Mouse (Mus musculus) adrenal gland, postnatal 25 days (tissue): Measurements from ENCODE around the gene Trappc2l. TPM values are rescaled to one million over a fixed set of nuclear protein-coding genes. Genes with fewer than 3 reads are reported as not detected.
"Not testable (repeated sequence)": the region's sequence is repeated elsewhere in the genome, so short reads cannot be mapped to it uniquely, and the experiment has no call there.

Experiments
- DNase-seq: peaks from one replicate; pipeline ENCODE4 v3.0.0; 2021; ENCODE audit warnings: mixed read lengths
- total RNA-seq: library from RNA; stranded (reverse); gene quantifications from 2 replicates; pipeline ENCODE4 v1.2.3, GENCODE M21; 2021

Trappc2l gene
- total RNA-seq, 1 experiment from 2014 or later = 63.3 TPM

DNA sequence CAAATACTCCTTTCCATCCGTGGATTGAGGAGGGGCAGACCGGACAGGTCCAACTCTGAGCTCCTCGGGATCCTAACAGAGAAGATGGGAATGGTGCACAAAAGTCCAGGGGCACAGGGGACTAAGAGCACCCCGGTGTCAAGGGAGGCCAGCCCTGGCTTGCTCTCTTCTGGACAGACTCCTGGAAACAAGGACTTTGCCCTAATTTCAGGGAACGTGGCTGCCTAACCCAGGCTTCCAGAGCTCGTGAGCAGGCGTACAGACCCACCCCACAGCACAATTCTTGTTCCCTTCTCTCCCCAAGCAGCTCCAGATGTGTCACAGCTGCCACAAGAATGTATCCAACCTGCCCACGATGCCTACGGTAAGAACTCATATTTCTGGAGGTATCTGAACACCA, 14.4 kb downstream of the Trappc2l start:
- DNase-seq = no peak

DNA sequence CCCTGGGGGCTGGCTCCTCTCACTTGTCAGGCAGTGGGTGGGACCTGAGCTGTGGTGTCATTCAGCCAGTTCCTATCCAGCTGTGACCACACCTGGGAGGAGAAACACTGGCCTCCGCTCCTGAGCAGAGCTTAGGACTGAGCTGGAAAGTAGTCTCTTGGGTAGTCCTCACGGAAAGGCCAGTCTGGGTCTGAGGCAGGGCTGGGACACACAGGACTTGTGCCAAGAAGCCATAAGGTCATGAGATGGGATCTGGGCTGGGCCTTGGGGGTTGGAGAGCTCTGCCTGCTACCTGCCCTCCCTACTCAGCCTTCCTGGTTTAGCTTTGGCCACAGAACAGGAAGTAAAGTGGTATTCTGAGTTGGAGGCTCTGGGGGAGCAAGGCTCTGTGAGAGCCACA, 15.5 kb downstream of the Trappc2l start:
- no peak for DNase-seq

- no peak for DNase-seq
Observed at GRCm38 (mm10) chr8:122629388-122629787, 17.9 kb downstream of the Trappc2l start.

DNA sequence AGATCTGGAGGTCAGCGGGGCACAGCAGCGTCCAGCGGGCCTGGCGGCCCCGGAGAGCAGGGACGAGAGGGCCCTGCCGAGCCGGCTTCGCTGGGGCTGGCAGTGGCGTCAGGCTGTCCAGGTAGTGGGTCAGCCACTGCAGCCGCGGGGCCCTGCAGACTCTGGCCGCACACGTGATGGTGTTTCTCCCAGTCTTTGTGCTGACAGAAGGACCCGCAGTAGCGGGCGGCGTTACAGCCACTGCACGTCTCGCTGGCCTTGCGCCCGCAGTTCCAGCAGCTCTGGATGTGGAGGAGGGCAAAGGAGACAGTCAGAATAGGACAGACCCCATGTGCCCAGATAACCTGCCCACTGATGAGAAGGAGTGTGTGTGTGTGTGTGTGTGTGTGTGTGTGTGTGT, 19.3 kb downstream of the Trappc2l start:
- no peak for DNase-seq

DNA sequence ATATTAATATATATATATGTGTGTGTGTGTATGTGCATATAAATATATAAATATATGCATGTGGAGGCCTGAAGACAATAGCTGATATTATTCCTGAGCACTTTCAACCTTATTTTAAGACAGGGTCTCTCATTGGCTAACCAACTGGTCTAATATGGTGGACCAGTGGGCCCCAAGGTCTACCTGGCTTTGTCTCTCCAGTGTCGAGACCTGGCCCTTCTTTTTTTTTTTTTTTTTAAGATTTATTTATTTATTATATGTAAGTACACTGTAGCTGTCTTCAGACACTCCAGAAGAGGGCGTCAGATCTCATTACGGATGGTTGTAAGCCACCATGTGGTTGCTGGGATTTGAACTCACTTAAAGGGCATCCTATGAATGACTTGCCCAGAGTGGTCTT, 20.7 kb downstream of the Trappc2l start:
- DNase-seq = not testable (repeated sequence)

DNA sequence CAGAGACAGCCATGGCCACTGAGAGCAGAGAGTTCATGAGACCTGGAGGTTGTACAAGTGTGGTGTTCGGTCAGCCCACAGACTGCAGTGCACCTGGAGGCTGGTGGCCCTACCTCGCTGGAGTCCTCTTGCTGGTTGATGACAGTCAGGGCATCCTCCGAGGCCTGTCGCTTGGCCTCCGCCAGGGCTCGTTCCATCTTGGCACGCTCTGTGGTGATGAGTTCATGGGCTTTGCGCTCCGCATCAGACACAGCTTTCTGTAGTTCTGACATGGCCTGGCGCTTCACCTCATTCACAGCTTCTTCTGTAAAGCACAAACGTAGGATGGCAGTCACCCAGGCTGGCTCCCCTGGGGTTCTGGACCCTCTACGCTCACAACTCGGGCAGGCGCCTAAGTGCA, 21.8 kb downstream of the Trappc2l start:
- no peak for DNase-seq

GRCm38 (mm10) chr8:122635878-122636802, 24.7 kb downstream of the Trappc2l start:
- no peak for DNase-seq

DNA sequence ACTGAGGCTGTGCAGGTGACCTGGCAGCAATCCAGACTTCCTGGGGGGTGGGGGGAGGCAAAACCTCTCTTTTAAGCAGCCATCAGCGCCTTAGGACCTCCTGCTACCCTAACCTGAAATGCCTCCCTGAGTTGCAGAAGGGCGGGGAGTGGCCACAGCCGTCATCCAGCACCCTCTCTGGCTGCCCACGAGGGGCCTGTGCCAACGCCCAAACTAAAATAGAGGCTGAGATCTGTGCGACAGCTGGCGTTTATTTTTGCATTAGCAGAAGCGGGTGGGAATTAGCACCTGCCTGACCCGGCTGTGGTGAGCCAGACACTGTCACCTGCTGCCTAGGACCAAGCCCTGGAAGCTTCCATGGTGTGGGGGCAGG, 25.3 kb downstream of the Trappc2l start:
- no peak for DNase-seq

DNA sequence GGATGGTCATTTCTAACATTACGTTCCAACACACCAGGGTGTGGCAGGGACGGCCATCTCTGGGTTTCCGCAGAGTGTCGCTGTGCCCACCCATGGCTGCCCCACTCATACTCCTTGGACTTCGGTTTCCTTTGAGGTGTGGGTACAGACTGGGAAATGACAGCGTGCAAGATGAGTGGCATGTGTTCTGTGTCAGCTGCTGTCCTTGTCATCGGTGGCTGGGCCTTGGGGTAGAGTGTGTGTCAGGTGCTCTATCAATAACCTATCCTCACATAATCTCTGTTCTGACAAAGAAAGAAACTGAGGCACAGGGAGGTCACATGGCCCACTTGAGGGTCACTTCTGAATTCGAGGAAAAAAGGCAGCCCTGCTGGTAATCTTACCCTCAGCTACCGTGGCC, 25.8 kb downstream of the Trappc2l start:
- DNase-seq = no peak

- DNase-seq = no peak
Observed at GRCm38 (mm10) chr8:122638601-122639000, 27.2 kb downstream of the Trappc2l start.

DNA sequence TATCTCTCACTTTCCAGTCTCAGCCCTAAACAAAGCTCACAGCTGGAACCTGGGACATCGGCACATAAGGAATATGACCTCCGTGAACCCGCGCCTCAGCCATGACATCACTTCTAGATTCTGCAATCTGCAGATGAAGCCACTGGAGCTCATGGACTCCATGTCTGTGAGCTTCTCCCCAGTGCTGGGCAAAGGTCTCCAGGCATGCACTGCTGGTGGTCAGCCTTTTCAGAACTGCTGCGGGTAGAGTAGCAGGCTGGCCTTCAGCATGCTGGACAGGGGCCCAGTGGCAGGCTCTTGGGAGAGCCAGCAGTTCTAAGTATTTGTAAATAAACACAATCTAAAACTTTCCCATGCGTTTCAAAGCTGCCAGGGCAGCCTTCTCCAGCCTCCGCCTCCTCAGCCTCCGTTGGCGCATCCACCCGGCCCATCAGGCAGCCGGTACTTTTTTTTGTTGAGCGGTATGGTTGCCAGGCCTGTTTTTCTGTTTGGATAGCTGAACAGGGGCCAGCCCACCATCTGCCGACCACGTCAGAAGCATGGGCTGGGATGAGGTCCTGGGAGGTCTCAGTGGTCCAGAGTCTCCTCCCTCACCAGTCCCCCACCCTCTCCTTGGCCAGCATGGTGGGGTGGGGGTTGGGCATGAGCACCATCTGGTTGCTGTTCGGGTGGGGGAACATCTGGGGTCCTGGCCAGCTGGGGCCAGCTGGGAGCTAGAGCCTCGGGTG, 28.2 kb downstream of the Trappc2l start:
- DNase-seq = peak; percentile 35

DNA sequence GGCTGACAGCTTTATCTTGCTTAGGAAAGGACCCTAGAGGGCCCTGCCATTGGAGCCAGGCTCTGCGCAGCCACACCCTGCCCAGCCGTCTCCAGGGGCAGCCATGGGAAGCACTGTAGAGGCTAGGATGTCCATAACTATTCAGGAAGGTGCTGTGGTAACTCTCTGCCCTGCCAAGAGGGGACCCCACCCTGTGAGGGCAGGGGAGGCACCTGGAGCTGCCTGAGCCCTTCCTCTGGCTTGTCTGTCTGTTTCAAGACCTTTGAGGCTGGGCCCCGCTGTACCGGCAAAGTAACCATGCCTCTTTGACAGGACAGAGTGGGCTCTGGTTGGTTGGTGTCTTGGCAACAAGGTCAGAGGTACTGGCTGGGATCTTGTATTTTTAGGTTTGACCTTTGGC, 29.4 kb downstream of the Trappc2l start:
- no peak for DNase-seq

GRCm38 (mm10) chr8:122641406-122641805, 30.0 kb downstream of the Trappc2l start:
- DNase-seq = no peak

DNA sequence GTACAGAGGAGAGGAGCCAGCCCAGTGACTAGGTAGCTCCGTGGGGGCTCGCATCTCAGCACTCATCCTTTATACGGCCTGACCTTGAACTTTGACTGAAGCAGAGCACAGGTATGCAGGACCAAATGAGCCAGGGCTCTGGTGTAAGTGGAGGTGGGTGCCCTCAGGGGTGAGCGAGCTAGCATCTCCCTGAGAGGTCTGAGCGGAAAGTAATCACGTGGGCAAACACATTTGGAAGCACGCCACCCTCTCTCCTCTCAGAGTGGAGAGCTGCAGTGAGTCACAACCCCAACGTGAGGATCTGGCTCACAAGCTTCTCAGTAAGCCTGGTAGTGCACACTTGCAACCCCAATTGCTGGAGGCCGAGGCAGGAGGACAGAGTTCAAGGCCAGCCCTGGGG, 30.6 kb downstream of the Trappc2l start:
- peak; percentile 81 for DNase-seq

DNA sequence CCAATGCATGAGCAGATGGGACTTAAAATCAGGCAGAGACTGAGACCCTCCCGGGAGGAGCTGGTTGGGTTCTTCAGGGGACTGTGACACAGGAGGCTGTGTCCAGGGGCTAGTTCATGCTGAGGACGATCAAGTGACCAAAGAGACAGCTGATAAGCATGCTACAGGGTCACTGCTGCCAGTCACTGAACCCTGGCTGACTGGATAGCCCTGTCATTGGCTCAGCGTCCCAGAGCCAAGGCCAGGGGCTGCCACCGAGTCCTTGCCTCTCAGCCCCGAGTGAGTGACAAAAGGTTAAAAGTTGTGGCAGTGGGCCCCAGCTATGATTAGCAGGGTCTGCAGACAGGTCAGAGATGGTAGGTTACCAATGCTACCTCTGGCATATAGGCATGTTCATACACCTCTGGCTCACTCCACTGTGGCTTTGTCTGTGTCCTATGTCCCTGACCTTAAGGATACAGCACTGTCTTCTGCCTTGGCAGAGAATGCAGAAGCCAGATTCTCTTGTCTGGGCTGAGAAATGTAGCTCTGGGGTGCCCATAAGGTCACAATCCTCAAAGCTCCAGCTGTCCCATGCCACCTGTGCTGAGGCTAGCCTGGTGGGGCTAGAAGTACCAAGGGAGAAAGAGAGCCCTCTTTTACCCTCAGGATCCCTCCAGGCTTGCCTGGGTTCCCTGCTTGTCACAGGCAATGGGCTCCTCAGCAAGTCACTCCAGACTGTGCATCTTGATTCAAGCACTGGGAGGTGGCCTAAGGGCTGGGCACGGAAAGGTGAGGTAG, 32.9 kb downstream of the Trappc2l start:
- DNase-seq = peak; percentile 58

DNA sequence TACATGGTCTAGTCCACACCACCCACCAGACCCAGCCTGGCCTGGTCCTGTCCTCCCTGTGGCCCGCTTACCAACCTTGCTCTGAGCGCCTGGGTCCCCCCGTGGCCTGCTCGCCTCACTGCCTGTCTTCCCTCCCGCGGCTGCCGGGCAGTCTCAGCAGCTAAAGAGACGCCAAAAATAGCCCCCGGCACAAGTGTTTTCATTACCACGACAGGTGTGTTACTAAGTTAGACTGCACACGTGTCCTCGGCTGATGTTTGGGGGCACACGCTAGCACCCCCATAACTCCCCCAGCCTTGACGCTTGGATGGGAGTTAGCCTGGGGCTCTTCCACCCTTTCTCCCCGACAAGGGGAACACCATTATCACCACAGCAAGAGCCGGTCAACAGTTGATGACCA, 34.9 kb downstream of the Trappc2l start:
- DNase-seq = no peak

- no peak for DNase-seq
Observed at GRCm38 (mm10) chr8:122648192-122648970, 36.9 kb downstream of the Trappc2l start.

GRCm38 (mm10) chr8:122651326-122651921, 40.0 kb downstream of the Trappc2l start:
- no peak for DNase-seq

DNA sequence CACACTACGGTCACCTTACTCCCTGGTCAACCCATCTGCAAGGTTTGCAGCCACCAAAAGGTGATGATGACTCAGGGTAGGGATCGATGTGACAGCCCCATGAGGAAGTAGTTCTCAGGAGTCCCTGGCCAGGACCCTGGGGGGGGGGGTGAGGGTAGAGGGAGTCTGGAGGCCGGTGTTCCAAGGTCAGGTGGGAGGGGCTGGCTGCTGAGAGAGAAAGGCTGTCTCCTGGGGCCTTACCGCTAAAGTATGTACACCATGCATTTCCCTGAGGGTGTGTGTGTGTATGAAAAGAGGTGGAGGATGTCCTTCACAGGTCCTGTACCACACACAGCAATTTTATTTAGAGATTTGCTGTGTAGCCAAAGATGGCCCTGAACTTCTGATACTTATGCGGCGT, 41.2 kb downstream of the Trappc2l start:
- DNase-seq = no peak

- DNase-seq = peak; percentile 66
Observed at GRCm38 (mm10) chr8:122654768-122655167, 43.3 kb downstream of the Trappc2l start.
